Mouse (Mus musculus) left cerebral cortex, adult 11 months (tissue): ENCODE data around the gene Olfr857.
"Not testable (repeated sequence)": the region's sequence is repeated elsewhere in the genome, so short reads cannot be mapped to it uniquely, and the experiment has no call there.

Source experiments
- DNase-seq: peaks from one replicate; pipeline ENCODE4 v3.0.0; 2022; ENCODE audit warnings: low spot score

Olfr857 gene

DNA sequence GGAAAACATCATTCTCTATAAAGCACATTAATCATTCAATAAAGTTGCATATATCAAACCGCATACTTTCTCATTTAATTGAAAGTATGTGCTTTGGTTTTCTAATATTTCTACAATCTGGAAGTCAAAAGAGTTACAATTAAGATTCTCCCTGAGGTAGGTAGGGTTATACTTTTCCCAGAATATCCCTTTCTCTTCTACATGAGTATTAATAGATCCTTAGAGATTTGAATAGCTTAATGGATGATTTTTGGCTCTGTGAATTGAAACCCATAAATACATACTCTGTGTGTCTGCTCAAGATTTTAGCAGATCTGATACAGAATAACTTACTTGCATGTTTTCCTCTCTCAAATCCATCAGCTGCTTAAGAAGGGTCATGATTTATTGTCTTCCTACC, at the start of gene Olfr857:
TSS of gene Olfr857 (plus strand) at position 301 of the 400 bp plus-strand sequence.
- DNase-seq = no peak

DNA sequence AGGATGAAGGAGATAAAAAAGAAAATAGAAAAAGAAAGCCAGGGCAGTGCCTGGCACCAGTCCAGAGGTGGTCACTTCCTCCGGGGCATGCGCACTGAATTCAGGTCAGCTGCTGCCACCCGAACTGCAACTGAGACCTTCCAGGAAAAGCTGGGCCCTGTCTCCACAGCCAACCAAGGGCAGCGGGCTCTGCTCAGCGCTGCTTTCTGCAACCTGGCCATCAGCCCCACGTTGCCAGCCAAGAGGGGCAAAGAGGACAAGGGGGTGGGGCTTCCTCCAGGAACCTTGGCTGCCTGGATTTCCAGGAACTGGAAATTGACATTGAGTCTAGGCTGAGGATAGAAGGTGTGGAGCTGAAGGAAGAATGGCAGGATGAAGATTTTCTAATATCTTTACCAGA, 19.0 kb upstream of the Olfr857 start:
- DNase-seq = no peak

DNA sequence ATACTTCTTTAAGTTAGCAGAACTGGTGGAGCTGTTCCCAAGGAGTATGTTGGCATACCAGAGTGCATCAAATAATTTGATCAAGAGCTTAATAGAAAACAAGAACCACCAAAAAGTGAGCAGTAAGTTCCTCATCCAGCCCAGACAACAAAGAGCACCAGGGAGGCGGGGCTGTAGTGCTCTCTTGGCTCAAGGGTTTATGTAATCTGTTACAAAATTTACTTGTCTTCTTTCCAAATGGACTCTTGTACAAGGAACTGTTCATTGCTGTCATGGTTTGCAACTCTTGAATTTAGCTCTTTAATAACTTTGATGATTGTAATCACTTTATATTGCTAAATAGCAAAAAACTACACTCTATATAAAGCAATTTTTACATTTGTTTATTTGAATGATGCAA, 17.8 kb upstream of the Olfr857 start:
- DNase-seq = no peak

GRCm38 (mm10) chr9:19692430-19692829, 16.8 kb upstream of the Olfr857 start:
- no peak for DNase-seq

- DNase-seq = not testable (repeated sequence)
These were observed 14.9 kb upstream of the Olfr857 start for GRCm38 (mm10) chr9:19694285-19694684.

- not testable (repeated sequence) for DNase-seq
These were observed 14.3 kb upstream of the Olfr857 start for GRCm38 (mm10) chr9:19694898-19695379.

- DNase-seq = not testable (repeated sequence)
These were observed 4.7 kb upstream of the Olfr857 start for GRCm38 (mm10) chr9:19704546-19704945.
